Mouse (Mus musculus) adipocyte (in vitro differentiated cells): ENCODE data around the gene Pak1.

Experiments
- DNase-seq: peaks from one replicate; pipeline ENCODE4 v3.0.0-alpha.2; 2016; ENCODE audit warnings: low spot score

Pak1 gene

DNA sequence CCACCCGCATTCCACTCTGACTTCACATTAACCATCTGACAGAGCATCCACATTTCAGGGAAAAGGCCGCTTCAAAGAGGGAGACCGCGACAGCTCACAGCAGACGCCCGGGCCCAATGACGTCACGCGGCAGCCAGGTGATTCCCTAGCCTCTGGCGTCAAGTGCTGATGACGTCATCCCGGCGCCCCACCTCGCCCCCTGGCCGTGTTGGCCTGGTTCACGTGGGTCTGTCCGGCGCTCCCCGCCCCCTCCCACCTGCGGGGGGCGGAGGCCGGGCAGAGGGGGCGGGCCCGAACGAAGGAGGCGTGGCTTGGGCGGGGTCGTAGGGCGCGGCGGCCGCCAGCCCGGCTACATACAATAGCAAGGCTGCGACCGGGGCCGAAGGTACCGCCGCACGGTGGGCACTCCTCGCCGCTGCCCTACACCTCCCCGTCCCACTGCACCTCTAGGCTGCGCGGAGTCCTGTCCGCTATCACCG lies at the start of gene Pak1:
Gene Pak1, plus strand, starts transcription at position 352 of the 479 bp plus-strand sequence.
- no peak for DNase-seq

GRCm38 (mm10) chr7:97740948-97741347 lies 47.4 kb upstream of the Pak1 start:
- peak; percentile 18 for DNase-seq

DNA sequence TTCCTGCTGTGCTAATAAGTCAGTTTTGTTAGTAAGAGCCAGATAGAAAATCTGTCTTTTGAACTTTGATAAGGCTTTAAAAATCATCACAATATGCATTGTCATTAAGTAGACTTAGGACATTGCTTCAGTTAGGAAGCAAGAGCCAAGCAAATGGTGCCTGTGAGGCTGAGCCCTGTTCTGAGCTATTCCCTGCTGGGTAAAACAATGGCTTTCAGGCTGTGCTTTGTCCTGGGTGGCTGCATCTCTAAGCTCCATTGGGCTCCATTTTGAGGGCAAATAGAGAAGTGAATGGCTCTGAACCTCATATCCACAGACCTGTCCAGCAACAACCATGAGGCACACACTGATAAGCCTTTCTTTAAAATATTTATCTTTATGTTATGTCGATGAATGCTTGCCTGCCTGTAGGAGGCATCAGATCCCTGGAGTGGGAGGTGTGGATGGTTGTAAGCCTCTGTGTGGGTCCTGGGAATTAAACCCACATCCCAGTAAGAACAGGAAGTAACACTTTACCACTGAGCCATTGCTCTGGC lies 46.5 kb upstream of the Pak1 start:
- DNase-seq: no peak

DNA sequence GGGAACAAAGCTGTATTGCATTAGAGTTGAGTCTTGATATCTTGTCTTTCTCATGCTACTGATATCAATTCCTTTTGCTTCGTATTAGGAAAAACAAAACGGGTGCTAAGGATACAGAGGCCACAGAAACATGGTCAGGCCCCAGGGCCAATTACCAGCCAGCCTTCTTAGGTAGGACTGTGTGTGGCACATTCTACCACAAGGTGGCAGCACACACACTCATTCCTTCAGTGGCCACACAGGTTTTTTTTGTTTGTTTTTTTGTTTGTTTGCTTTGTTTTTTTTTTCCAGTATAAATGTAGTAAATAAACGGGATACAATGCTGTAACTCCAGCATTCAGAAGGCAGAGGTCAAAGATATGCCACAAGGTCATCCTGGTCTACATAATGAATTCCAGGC lies 43.0 kb upstream of the Pak1 start:
- peak; percentile 80 for DNase-seq

GRCm38 (mm10) chr7:97747176-97747707 lies 41.1 kb upstream of the Pak1 start:
- DNase-seq: peak; percentile 11

DNA sequence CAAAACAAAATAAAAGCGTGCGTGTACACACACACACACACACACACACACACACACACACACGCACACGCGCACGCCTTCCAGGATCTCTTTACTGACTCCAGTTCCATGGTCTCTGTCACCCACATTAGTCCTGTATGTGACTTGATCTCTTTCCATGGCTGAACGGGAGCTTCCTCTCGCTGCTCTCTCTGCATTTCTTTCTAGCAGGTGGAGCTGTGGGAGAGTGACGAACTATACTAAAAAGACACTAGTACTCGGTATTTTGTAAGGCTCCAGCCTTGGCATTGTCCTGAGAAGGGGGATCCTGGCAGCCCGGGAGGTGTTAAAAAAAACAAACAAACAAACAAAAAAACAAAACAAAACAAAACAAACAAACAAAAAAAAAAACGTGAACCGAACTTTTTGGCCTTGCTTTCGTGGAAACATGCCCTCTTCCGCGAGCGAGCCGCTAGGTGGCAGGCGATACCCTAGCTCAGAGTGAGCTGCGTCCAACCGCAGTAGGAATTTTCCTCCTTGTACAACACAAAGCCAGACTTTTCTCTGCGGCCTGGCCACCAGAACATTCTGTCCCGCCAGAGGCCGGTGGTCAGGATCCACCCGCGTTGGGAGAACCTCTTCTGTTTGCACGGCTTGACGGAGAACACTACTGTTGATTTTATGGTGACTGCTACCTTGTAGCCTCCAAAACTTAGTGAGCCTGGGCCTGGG lies 40.4 kb upstream of the Pak1 start:
- peak; percentile 83 for DNase-seq

DNA sequence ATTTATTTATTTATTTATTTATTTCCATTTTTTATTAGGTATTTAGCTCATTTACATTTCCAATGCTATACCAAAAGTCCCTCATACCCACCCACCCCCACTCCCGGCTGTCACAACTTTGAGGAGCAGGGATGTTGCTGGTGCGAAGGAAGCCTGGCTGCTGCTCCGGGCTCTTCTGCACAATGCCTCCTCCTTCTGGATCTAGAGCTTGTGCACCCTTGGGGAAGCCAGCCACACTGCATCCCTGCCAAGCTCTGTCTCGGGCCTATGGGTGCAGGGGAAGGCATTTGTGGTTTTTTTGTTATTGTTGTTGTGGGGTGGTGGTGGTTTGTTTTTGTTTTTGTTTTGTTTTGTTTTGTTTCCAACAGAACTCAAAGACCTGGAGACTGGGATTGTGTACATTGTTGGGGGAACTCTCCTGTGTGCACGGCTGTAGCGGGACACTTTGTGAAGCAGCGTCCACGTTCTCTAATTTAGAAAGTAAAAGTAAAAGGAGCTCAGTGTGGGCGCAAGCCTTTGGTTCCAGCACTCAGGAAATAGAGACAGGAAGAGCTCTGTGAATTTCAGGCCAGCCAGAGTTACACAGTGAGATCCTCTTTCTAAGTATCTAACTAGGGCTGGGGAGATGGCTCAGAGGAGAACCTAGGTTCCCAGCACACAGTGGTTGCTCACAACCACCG lies 39.7 kb upstream of the Pak1 start:
- peak; percentile 34 for DNase-seq

DNA sequence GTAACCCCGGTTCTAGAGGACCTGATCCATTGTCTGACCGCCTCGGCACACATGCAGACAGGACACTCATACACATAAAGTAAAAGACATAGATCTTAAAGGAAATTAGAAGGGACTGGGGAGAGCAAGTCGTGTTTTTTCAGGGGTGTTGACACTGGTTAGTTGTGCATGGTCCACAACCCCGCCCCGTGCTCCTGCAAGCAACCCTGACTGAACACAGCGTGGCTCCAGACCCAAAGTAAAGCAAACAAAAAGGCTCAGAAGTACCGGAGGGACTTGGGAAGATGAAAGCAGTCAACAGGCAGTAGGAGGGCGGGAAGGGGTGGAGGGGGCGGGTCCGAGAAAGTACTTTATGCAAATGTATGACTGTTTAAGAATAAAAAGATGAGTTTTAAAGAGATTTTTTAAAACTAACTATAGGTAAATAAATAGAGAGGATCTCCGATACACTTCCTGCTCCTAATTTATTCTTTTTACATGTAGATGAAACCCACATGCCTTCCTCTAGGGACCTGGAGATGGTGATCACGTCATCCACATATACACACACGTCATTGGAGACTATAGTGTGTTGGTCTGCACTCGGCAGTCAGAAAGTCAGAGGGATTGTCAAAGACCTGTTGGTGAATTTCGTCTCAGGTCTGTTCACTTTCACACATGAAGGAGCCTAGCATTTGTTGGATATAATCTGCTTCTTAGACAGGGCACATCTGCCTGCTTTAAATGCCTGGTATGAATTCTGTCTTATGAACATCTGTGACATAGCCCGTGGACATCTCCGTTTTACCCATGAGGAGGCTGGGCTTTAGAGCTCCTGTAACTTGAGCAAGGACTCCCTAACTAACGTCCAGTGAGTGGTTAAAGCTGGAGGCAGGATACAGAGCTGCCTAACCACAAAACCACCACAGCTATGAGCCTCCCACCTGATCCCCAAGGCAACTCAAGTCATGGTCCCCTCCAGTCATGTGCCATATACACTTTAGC lies 38.8 kb upstream of the Pak1 start:
- DNase-seq: peak; percentile 8

GRCm38 (mm10) chr7:97756967-97757881 lies 31.1 kb upstream of the Pak1 start:
- DNase-seq: no peak

GRCm38 (mm10) chr7:97764591-97764990 lies 23.8 kb upstream of the Pak1 start:
- DNase-seq: no peak

- DNase-seq: peak; percentile 19
Observed at GRCm38 (mm10) chr7:97765181-97765962, 23.0 kb upstream of the Pak1 start.

DNA sequence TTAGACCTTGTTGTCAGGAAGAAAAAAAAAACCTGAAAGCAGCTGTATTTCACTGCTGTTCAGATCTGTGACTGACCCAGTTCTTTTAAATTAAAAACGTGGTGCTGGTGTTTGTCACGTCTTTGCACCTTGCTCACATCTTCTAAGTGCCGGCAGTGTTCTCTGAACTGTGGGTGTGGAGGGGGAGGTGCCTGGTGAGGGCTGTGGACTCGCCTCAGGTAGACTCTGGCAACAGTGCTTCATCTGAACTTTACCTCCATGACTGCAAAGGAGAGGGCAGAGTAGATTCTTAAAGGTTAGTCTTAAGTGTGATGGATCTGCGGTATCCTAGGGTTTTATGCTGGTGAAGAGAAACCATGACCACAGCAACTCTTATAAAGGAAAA lies 22.4 kb upstream of the Pak1 start:
- DNase-seq: no peak

GRCm38 (mm10) chr7:97766406-97767166 lies 21.8 kb upstream of the Pak1 start:
- DNase-seq: no peak

DNA sequence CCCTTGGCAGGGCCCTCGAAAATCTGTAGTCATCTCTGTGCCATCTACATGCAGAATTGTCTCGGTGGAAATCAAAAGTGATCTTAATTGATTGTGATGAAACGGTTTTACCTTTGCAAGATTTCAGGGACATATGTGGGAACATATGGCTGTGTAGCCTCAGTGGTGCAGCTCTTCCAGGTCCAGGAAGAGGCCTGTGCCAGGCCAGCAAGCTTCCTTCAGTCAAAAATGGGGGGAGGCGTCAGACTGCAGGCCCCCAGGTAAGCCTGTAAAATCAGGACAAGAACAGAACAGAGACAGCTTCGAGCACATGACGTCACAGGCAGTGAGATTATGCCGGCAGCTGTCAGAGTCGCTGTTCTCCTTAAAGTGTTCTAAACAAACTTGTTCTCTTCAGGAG lies 20.5 kb upstream of the Pak1 start:
- DNase-seq: no peak

GRCm38 (mm10) chr7:97769020-97769419 lies 19.3 kb upstream of the Pak1 start:
- no peak for DNase-seq

GRCm38 (mm10) chr7:97770841-97771620 lies 17.3 kb upstream of the Pak1 start:
- DNase-seq: peak; percentile 47

DNA sequence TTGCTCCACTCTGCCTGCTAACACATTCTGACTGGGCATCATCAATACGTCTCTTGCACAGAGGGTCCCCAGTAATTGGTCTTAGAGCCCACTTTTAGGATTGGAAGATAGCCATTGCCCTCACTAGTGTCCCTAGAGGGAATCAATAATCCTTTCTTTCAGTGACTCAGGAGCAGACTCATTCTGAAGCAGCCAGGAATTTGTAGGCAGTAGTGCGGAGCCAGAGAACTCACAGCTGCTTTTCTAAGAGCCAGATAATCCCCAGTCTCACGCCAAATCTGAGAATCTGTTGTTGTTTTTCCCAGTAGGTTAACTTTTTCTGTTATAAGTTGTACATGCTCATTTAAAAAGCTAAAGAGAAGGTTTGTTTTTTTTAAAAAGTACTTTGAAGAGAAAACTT lies 13.0 kb upstream of the Pak1 start:
- peak; percentile 43 for DNase-seq

DNA sequence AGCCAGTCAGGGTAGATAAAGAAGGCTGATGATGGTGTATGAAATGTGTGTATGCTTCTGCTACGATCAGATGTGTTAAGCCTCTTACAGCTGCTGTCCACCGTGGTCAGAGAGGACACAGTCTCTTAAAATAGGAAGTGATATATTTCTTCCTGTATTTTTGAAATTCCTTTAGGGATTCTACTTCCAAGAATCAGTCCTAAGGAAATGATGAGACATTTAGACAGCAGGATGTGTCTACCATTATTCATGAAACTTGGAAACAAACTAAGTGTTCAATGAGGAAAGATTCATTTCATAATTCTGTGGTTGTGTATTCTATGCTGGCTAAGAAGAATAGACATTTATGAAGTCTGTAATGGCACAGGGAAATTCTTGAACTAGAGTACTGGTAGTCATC lies 12.4 kb upstream of the Pak1 start:
- no peak for DNase-seq
